Mouse (Mus musculus) ovary, postnatal 14 days (tissue): ENCODE measurements around the gene Atg10.

Experiments used
- DNase-seq: peaks from one replicate; pipeline ENCODE4 v3.0.0; 2022; ENCODE audit warnings: low spot score

Gene Atg10

GRCm38 (mm10) chr13:90885856-90886532, 337.8 kb downstream of the Atg10 start:
- DNase-seq, result no peak
